Mouse (Mus musculus) gastrocnemius, adult 2 months (tissue): ENCODE data around the gene Eef2. TPM values are rescaled to one million over a fixed set of nuclear protein-coding genes. Genes with fewer than 3 reads are reported as not detected.

ENCODE experiments used
- DNase-seq: peaks from one replicate; pipeline ENCODE4 v3.0.0; 2022
- H3K27ac ChIP-seq: fragments of 200-600 bp; 2 replicates; pipeline ENCODE4 v1.8.1; 2022; ENCODE audit warnings: mild to moderate bottlenecking
- H3K4me3 ChIP-seq: fragments of 200-600 bp; 2 replicates; pipeline ENCODE4 v1.8.1; 2022; ENCODE audit warnings: mild to moderate bottlenecking, moderate library complexity
- CTCF ChIP-seq: fragments of 200-600 bp; IDR thresholded peaks from 2 replicates; pipeline ENCODE4 v1.8.1; 2022; ENCODE audit warnings: antibody characterized with exemption, mild to moderate bottlenecking, moderate library complexity
- intact Hi-C: fragments of 180-260 bp; cut with DNase I; formaldehyde crosslinking; loops from one replicate; pipeline ENCODE4 v1.15.1; 2025
- total RNA-seq, 2 experiments: library from RNA; stranded (reverse); gene quantifications; 2 replicates each; pipeline ENCODE4 v1.2.3; 2021

Gene Eef2
- total RNA-seq, 2 experiments from 2014 or later, result 1,128 to 1,335 TPM

DNA sequence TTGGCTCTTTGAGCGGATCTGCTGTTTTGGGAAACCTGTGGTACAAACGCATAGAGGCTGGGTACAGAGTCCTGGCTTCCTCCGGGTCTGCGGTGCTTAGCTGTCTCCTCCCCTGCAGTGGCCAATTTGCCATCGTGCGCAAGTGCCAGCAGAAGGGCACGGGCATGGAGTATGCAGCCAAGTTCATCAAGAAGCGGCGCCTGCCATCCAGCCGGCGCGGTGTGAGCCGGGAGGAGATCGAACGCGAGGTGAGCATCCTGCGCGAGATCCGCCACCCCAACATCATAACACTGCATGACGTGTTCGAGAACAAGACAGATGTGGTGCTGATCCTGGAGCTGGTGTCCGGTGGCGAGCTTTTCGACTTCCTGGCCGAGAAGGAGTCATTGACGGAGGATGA lies 13.4 kb downstream of the Eef2 start:
- TF ChIP-seq CTCF, result no peak
- Histone ChIP-seq H3K4me3 (no peak overlapping the region), H3K27ac (no peak overlapping the region; the same call in 1 of the 2 replicates)
- intact Hi-C loops, result no loop called here
- no peak for DNase-seq

DNA sequence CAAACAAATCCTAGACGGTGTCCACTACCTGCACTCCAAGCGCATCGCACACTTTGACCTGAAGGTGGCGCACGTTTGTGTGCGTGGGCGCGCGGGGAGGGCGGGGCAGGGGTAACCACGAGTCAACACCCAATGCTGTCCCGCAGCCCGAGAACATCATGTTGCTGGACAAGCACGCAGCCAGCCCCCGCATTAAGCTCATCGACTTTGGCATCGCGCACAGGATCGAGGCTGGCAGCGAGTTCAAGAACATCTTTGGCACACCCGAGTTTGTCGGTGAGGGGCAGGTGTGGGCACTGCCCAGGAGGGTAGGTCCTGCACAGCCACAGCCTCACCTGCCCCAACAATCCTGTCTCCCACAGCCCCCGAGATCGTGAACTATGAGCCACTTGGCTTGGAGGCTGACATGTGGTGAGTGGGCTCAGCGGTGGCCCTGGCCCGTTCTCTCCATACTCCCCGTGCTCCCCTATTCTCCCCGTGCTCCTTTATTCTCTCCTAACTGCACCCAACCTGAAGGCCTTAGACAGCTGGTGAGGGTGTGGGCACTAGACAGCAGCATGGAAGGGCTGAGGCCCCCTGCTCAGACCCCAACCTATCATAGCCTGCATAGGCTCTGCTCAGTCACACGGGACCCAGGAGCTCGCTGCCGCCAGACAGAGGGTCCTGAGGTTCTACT lies 13.9 kb downstream of the Eef2 start:
- TF ChIP-seq CTCF, result peak; percentile 63
- Histone ChIP-seq H3K27ac (peak overlapping the region; percentile 99; the same call in 1 of the 2 replicates), H3K4me3 (no peak overlapping the region)
- intact Hi-C loops, result no loop called here
- DNase-seq, result peak; percentile 65

DNA sequence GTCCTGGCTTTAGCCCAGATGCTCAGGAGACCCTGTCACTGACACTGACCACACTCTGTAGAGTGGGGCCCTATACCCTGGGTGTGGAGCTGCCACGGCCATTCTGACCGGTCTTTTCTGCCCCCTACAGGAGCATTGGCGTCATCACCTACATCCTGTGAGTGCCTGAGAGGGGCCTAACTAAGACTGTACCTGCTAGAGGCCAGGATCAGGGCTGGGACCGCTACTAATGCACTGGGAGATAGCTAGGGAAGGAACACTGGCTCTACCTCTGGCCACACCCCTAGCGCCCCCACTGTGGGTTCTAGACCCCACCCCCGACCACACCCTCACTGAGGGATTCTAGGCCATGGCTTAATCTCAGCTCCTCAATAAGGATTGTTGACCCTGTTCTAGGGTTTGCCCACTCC lies 14.5 kb downstream of the Eef2 start:
- intact Hi-C loops, result no loop called here
- DNase-seq, result peak; percentile 40
- Histone ChIP-seq H3K4me3 (no peak overlapping the region; the same call in 1 of the 2 replicates), H3K27ac (peak overlapping the region; percentile 99)
- peak; percentile 33; the same call in 1 of the 2 replicates for TF ChIP-seq CTCF

DNA sequence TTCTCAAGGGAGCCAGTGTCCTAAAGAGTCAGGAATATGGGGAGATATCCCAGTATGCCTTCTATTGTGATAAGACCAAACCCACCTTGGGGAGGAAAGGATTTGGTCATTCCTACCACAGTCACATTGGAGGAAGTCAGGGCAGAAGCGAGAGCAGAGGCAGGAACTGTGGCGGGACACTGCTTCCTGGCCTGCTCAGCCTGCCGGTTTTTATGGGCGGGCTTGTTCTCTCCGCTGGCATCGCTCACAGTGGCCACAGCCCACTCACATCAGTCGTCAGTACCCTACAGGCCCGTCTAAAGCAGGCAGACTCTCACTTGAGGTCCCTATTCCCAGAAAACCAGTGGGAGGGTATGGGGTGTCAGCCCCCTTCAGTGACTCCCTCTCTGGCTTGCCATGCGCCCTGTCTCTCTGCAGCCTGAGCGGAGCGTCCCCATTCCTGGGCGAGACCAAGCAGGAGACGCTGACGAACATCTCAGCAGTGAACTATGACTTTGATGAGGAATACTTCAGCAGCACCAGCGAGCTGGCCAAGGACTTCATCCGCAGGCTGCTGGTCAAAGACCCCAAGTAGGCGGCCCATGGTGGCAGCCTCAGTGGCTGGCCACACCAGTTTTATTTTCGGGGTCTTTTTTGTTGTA lies 15.0 kb downstream of the Eef2 start:
- intact Hi-C loops, result no loop called here
- H3K4me3 ChIP-seq, result peak overlapping the region; percentile 86
- H3K27ac ChIP-seq, result peak overlapping the region; percentile 99
- DNase-seq, result peak; percentile 42
- no peak for TF ChIP-seq CTCF

DNA sequence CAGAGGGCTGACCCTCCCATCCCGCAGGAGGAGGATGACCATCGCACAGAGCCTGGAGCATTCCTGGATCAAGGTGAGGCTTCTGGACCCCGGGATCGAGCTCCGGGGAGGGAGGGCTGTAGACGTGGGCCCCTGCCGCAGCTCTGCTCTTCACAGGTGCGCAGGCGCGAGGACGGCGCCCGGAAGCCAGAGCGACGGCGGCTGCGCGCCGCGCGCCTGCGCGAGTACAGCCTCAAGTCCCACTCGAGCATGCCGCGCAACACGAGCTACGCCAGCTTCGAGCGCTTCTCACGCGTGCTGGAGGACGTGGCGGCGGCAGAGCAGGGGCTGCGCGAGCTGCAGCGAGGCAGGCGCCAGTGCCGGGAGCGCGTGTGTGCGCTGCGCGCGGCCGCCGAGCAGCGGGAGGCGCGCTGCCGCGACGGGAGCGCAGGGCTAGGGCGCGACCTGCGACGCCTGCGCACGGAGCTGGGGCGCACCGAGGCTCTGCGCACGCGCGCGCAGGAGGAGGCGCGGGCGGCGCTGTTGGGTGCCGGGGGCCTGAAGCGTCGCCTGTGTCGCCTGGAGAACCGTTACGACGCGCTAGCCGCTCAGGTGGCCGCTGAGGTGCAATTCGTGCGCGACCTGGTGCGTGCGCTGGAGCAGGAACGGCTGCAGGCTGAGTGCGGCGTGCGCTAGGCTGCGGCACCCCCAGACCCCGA lies 16.0 kb downstream of the Eef2 start:
- H3K4me3 ChIP-seq, result peak overlapping the region; percentile 86
- TF ChIP-seq CTCF, result 0 out of 2 replicates have a peak, but pooled peaks have one; percentile 13
- H3K27ac ChIP-seq, result peak overlapping the region; percentile 99
- intact Hi-C loops, result no loop called here
- DNase-seq, result peak; percentile 93

DNA sequence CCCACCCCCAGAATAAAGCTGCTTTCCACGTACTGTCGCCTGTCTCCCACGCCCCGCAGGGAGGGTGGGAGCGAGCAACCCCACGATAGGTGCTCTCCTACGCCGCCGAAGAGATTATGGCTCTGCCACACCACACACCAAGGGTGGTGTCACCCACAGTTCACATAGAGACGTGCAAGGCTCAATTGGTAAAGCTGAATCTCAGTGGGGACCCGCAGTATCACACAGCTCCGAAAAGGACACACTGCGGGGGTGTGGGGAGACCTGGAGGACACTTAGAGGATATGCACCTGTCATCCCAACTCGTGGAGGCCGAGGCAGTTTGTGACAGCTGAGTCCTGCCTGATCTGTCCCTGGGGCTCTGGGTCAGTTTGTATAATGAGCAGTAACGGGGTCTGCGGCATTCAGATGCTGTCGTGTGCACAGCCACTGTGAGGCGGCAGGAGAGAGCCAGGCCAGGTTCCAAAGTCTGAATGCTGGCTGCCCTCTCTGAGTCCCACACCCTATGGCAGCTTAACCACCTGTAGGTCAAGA lies 16.6 kb downstream of the Eef2 start:
- Histone ChIP-seq H3K4me3 (peak overlapping the region; percentile 86), H3K27ac (peak overlapping the region; percentile 99)
- intact Hi-C loops, result no loop called here
- TF ChIP-seq CTCF, result peak; percentile 9; the same call in 1 of the 2 replicates
- DNase-seq, result peak; percentile 82

DNA sequence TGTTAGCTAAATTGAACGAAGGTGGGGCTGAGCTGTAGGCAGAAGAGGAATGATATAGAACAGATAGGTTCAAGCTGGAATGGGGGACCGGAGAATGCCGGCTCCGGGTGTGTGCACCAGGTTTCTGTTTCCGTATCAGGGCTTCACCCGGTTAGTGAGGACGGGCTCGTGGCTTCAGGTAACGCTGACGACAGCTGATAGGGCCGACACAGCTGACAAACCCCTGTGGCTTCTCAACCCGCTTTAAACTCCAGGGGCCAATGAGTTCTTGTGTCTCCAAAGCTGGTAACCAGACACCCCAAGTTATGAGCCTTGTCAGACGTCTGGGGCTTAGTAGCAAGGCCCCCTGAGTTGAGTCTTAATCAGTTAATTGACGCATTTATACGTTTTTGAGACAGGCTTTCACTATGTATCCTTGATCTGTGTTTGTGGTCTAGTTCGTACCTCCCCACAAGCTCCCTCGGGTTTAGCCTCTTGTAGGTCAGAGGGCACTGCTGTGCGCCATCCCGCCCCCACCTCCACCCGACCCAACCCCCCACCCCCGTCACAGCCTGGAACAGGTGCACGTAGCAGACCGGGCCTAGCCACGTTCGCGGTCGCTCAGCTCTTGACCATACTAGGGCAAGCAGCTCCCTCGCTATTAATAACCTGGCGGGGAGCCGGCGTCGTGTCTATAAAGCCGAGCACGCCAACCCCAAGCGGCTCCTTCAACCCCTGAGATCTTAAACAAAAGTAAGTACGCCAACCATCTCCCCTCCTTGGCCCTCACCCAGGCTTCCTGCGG lies 17.8 kb downstream of the Eef2 start:
- intact Hi-C loops, result no loop called here
- Histone ChIP-seq H3K27ac (peak overlapping the region; percentile 99), H3K4me3 (peak overlapping the region; percentile 86)
- no peak for TF ChIP-seq CTCF
- peak; percentile 90 for DNase-seq

DNA sequence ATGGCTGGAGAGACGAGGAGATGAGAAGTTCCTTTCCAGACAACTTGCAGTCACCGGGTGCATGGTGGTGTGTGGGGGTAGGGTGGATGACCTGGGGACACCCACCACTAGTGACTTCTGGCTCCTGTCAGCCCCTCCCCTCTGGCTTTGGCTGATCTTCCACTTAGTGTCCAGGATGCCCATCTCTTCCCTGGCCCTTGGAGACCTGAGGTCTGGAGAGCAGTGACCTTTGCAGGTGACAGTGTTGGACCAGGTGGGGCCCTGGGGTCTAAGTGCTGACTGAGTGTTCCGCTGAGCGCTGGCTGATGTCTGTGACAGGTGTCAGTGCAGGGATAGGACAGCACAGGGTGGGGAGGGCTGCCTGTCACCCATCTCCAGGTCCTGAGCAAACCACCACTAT lies 18.9 kb downstream of the Eef2 start:
- TF ChIP-seq CTCF, result no peak
- Histone ChIP-seq H3K4me3 (peak overlapping the region; percentile 86), H3K27ac (peak overlapping the region; percentile 99)
- intact Hi-C loops, result no loop called here
- peak; percentile 89 for DNase-seq

DNA sequence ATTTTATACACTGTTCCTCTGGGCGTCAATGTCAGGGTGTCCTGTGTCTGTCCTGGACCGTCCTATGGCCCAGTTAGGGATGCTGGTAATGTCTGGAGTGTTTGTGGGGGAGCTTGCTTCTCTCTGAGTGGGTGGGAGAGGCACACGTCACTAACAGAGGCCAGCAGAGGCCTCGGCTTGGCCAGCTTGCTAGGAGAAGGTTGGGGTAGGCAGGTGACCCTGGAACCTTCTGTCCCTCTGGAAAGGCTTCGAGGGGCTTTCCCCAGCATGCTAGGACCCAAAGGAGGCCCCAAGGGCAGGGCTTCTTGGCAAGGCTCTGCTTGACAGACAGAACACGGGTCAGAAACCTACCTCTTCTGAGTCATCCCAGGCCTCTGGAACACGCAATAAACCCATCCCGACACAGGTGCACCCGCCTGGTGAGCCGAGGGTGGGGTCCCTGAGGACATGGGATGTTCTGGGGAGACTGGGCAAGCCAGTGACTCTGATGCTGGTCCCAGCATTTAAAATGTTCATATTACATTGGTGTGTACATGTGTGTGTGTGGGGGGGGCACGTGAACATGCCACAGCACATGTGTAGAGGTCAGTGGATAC lies 20.1 kb downstream of the Eef2 start:
- peak; percentile 76 for DNase-seq
- no peak for TF ChIP-seq CTCF
- Histone ChIP-seq H3K4me3 (peak overlapping the region; percentile 86), H3K27ac (peak overlapping the region; percentile 99)
- intact Hi-C loops, result no loop called here

DNA sequence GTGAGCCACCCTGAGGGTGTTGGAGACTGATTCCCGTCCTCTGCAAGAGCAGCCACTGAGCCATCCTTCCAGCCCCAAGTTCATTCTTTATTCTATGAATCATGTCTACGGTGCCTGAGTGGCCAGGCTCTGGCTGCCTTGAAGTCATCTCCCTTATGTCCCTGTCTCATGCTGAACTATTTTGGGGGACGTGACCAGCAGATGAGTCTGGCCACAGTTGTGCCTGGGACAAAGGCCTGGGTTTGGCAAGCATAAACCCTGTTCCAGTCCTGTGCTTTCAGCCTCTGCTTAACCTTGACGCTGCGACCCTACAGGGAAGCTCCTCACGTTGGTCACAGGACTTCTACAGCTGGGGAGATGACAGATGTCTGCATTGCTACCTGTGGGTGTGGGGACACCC lies 20.9 kb downstream of the Eef2 start:
- peak; percentile 66 for DNase-seq
- no peak for TF ChIP-seq CTCF
- H3K27ac ChIP-seq, result peak overlapping the region; percentile 99

DNA sequence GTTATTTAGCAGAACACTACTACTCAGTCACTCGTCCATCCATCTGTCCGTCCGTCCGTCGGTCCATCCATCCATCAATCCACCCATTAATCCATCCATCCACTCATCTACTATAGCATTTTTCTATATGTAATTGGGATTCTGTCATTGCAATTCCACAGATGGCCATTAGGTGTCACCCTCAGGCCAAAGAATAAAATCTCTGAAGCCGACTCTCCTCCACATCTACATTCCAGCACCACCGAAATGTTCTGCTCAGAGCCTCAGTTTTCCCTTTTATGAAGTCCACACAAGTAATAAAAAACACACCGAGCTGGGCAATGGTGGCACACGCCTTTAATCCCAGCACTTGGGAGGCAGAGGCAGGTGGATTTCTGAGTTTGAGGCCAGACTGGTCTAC lies 21.8 kb downstream of the Eef2 start:
- intact Hi-C loops, result no loop called here
- DNase-seq, result peak; percentile 47

More for the DNA sequence above, 20.9 kb downstream of the Eef2 start:
- peak overlapping the region; percentile 86 for H3K4me3 ChIP-seq
- intact Hi-C loops, result no loop called here

More for the DNA sequence above, 21.8 kb downstream of the Eef2 start:
- peak overlapping the region; percentile 99 for H3K27ac ChIP-seq
- TF ChIP-seq CTCF, result peak; percentile 84
- H3K4me3 ChIP-seq, result peak overlapping the region; percentile 86
